Comparison of ENCODE assay signal across 12 mouse cellular contexts in genomic region chr6:90598197-90598596, GRCm38 (mm10).
"Had no signal": no experiment of that assay in that cellular context is flagged by ENCODE, and none has a peak within 500 bp of the region (broad histone marks: within the 10 kb centered on the region; RNA-seq: fewer than 3 reads in every experiment).

No protein-coding gene starts in this region.

- H3K4me1 ChIP-seq: embryonic facial prominence, embryonic 12.5 days; embryonic facial prominence, embryonic 13.5 days; embryonic facial prominence, embryonic 15.5 days; forebrain, embryonic 10.5 days; forebrain, embryonic 12.5 days; forebrain, embryonic 13.5 days; forebrain, embryonic 15.5 days had no signal

- H3K36me3 ChIP-seq: embryonic facial prominence, embryonic 10.5 days; embryonic facial prominence, embryonic 12.5 days; embryonic facial prominence, embryonic 13.5 days; embryonic facial prominence, embryonic 15.5 days; forebrain, embryonic 10.5 days; forebrain, embryonic 12.5 days; forebrain, embryonic 15.5 days had no signal

- DNase-seq: embryo, embryonic 11 days had no signal

- H3K27ac ChIP-seq: embryonic facial prominence, embryonic 10.5 days; embryonic facial prominence, embryonic 12.5 days; embryonic facial prominence, embryonic 13.5 days; embryonic facial prominence, embryonic 15.5 days; forebrain, embryonic 10.5 days; forebrain, embryonic 12.5 days; forebrain, embryonic 13.5 days; forebrain, embryonic 15.5 days; heart, adult 2 months had no signal

- H3K27me3 ChIP-seq: embryonic facial prominence, embryonic 12.5 days; embryonic facial prominence, embryonic 15.5 days; forebrain, embryonic 15.5 days had no signal

- H3K4me3 ChIP-seq: embryonic facial prominence, embryonic 10.5 days; embryonic facial prominence, embryonic 12.5 days; embryonic facial prominence, embryonic 13.5 days; embryonic facial prominence, embryonic 15.5 days; erythroblast, embryonic 14.5 days; forebrain, embryonic 10.5 days; forebrain, embryonic 12.5 days; forebrain, embryonic 13.5 days; forebrain, embryonic 15.5 days; heart, adult 2 months had no signal

- H3K9ac ChIP-seq: embryonic facial prominence, embryonic 12.5 days; embryonic facial prominence, embryonic 13.5 days; embryonic facial prominence, embryonic 15.5 days; forebrain, embryonic 12.5 days; forebrain, embryonic 13.5 days; forebrain, embryonic 15.5 days; forebrain, postnatal 0 days had no signal
